Mouse (Mus musculus) Patski (cell line): ENCODE data around the gene Pmel. TPM values are rescaled to one million over a fixed set of nuclear protein-coding genes. Genes with fewer than 3 reads are reported as not detected.

Source experiments
- ATAC-seq: fragments of 100-300 bp; one replicate; pipeline ENCODE4 v1.8.0; 2021
- CTCF ChIA-PET: fragments of 350-600 bp; sonication (Branson Sonifier 250); formaldehyde crosslinking; loops from one replicate; lab custom pipeline; 2022; ENCODE audit warnings: inconsistent platforms; lab: Charles Lee
- POLR2A ChIA-PET: fragments of 350-600 bp; sonication (Branson Sonifier 250); formaldehyde crosslinking; loops from one replicate; lab custom pipeline; 2022; ENCODE audit warnings: antibody characterized with exemption, inconsistent platforms; lab: Charles Lee
- DNase-seq: peaks from one replicate; pipeline ENCODE4 v3.0.0-alpha.2; 2011; ENCODE audit warnings: low read depth, low spot score
- H3K27me3 ChIP-seq: fragments of 371-371 bp; one replicate; pipeline ENCODE4 v1.5.1; 2021
- CTCF ChIP-seq: fragments of 100-300 bp; IDR thresholded peaks from one replicate; pipeline ENCODE4 v1.5.1; 2021
- in situ Hi-C: fragments of 300-500 bp; cut with MboI; formaldehyde crosslinking; loops from 3 replicates; pipeline ENCODE4 v1.11.1; 2018; ENCODE audit warnings: low pct_unique_long_range_greater_than_20kb, mixed read lengths
- polyA plus RNA-seq: library from polyadenylated mRNA; unstranded; gene quantifications from one replicate; pipeline ENCODE4 v1.2.3, GENCODE M21; 2021

Pmel gene
- 1.1 TPM for polyA plus RNA-seq

DNA sequence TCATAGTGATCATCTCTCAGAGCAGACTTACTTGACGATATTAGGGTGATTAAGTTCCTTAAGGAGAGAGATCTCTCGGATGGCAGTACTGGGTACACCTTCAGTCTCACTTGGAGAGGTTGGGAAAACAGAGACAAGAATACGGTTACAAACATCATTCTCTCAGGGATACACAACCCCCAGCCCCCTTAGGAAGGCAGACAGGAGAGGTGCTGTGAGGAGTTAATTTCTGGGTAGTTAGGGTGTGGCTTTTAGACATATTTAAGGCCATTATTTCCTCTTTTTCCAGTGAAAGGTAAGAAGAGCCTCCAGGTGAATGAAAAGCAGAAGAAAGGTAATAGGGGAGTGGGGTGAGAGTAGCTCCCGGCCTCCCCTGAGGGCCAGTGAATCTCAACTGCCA, at the start of gene Pmel:
Gene Pmel, plus strand, starts transcription at position 301 of the 400 bp plus-strand sequence.
- H3K27me3 ChIP-seq = no peaks in the 10 kb centered on the region
- TF ChIP-seq CTCF = no peak
- no peak for ATAC-seq
- no peak for DNase-seq
- ChIA-PET CTCF (no interaction called here), POLR2A (interaction anchor here (0.5 to 0.9 kb wide), 2 partner anchors 41 to 114 kb away, joined by 3 to 4 read pairs; no protein-coding TSS in a partner anchor)
- in situ Hi-C loops = no loop called here

DNA sequence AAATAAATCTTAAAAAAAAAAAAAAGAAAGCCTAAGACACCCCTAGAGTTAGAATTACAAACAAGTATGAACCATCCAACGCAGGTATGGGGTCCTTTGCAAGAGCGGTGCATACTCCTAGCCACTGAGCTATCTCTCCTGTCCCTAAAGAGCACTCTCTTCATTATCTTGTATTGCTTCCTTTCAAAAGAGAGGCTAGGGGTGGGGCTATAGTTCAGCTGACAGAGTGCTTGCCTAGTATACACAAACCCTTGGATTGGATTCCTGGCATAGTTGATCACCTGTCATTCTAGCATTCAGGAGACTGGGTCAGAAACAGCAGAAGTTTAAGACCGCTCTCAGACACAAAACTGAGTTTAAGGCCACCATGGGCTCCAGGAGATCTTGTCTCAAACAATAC, 48.7 kb upstream of the Pmel start:
- no peak for TF ChIP-seq CTCF
- H3K27me3 ChIP-seq = no peaks in the 10 kb centered on the region
- ChIA-PET CTCF (no interaction called here), POLR2A (no interaction called here)
- no peak for ATAC-seq
- in situ Hi-C loops = no loop called here
- no peak for DNase-seq

DNA sequence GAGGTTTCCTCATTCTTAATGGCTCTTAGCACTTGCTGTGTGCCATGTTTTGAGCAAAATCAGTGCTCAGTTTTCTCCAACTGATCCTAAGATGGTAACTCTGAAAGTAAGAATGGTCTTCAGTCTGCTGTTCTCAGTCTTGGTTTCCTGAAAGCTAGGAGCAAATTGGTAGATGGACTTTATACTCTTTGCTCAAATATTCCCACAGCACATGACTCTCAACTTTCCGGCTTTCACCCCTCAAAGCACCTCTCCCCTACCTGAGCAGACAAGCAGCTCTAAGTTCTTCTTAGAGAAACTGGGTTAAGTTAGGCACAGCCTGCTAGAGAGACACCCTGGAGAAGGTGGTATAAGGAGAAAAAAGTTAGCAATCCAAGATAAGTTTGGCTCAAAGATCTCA, 47.3 kb upstream of the Pmel start:
- CTCF ChIA-PET = interaction anchor here (1.5 kb wide), 1 partner anchor 11 kb away, joined by 3 read pairs; no protein-coding TSS in a partner anchor
- no peak for TF ChIP-seq CTCF
- DNase-seq = no peak
- POLR2A ChIA-PET = no interaction called here
- no peak for ATAC-seq
- H3K27me3 ChIP-seq = no peaks in the 10 kb centered on the region
- in situ Hi-C loops = no loop called here

DNA sequence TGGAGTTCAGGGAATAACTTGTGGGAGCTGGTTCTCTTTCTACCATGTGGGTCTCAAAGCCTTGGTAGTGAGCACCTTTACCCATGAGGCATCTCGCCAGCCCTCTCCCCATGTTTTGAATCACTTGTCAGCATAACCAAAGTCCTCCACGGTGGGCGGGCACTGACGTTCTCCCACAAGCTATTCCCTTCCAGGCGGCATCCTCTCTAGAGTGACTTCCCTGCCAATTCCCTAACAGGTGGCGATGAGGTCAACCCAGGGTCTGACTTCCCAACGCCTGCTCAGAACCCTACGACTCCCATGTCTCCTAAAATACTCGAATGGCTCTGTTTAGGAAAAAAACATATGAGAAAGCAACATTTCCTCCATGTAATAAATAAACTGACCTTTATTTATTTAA, 46.2 kb upstream of the Pmel start:
- CTCF ChIA-PET = no interaction called here
- POLR2A ChIA-PET = no interaction called here
- no peaks in the 10 kb centered on the region for H3K27me3 ChIP-seq
- in situ Hi-C loops = no loop called here
- no peak for ATAC-seq
- DNase-seq = no peak
- no peak for TF ChIP-seq CTCF

DNA sequence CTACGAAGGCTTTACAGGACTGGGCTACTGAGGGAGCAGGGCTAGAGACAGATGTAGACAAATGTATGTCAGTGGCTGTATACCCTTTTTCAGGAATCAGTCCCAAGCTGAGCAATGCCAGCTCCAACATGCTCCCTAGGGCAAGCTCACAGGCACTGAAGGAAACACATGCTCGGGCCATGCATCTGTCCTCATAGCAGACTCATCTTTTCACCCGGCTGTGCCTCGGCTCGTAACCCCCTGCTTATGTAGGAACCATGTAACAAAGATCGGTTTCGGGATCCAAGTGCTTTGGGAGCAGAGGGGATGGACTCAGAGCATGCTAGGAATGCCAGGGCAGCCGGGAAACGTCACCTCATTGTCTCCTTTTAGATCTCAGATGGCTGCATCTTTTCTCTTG, 44.5 kb upstream of the Pmel start:
- POLR2A ChIA-PET = no interaction called here
- TF ChIP-seq CTCF = no peak
- ATAC-seq = no peak
- CTCF ChIA-PET = no interaction called here
- in situ Hi-C loops = no loop called here
- DNase-seq = no peak
- no peaks in the 10 kb centered on the region for H3K27me3 ChIP-seq

DNA sequence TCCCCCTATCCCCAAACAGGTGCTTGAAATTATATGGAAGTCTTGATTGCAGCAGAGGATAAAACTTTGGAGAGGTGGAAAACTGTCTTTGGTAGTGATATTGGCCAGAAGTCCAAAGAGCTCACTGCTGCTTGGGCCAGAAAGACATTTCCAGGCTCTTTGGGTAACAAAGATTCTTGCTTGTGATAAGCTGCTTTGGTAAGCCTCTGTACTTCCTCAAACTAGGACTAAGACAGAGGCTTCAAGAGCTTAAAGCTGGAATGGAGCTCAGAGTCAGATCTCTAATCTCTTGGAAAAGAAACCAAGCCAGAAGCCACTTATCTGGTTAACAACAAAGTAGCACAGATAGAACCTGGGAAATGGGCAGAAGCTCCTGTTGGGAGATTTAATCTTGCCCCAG, 41.5 kb upstream of the Pmel start:
- in situ Hi-C loops = no loop called here
- ATAC-seq (no peak), DNase-seq (no peak)

DNA sequence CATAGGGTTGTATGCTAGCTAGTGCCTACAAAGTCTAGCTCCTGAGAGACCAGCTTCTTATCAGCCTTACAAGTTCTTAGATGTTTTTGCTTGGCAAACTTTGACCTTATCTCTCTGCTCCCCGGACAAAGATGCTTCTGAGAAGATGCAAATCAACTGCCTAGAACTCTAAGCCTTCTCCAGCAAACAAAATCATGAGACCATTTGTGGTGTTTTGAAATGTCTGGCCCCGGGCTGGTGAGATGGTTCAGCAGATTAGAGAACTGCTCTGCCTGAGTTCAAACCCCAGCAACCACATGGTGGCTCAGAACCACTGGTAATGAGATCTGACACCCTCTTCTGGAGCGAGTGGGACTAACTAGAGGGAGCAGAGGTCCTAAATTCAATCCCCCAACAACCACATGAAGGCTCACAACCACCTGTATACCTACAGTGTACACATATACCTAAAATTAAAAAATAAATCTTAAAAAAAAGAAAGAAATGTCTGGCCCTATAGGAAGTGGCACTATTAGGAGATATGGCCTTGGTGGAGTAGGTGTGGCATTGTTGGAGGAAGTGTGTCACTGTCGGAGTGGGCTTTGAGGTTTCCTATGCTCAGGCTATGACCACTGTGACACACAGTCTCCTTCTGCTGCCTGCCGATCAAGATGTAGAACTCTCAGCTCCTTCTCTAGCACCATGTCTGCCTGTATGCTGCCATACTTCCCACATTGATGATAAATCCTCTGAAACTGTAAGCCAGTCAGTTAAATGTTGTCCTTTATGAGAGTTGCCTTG, 40.4 kb upstream of the Pmel start:
- POLR2A ChIA-PET = no interaction called here
- TF ChIP-seq CTCF = no peak
- CTCF ChIA-PET = interaction anchor here (1.7 to 2.9 kb wide), 2 partner anchors 10 to 11 kb away, joined by 4 to 11 read pairs; partner anchors contain the start of gene Suox
- in situ Hi-C loops = no loop called here
- DNase-seq (no peak), ATAC-seq (no peak)
- H3K27me3 ChIP-seq = no peaks in the 10 kb centered on the region

More for the DNA sequence above, 41.5 kb upstream of the Pmel start:
- H3K27me3 ChIP-seq = no peaks in the 10 kb centered on the region
- ChIA-PET POLR2A (no interaction called here), CTCF (interaction anchor here (2.9 kb wide), 1 partner anchor 12 kb away, joined by 11 read pairs; the partner anchor contains the start of gene Suox)
- TF ChIP-seq CTCF = no peak

DNA sequence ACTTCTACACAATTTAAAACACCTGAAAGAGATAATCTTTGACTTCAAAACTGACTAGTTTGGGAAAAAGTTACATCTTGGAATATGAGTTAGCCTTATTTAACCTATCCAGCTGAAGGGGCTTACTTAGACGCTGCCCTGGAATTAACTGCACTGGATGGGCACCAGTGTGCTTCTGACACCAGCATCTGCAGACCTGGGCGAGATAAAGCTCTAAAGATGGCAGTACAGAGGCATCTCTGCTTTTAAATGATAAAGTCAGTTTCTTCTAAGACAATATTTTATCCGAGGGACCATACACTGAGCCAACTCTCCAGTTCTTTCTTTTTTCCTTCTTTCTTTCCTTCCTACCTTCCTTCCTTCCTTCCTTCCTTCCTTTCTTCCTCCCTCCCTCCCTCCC, 39.2 kb upstream of the Pmel start:
- POLR2A ChIA-PET = interaction anchor here (0.5 to 0.6 kb wide), 2 partner anchors 13 to 171 kb away, joined by 3 read pairs; no protein-coding TSS in a partner anchor
- in situ Hi-C loops = no loop called here
- no peak for TF ChIP-seq CTCF
- CTCF ChIA-PET = interaction anchor here (1.7 kb wide), 1 partner anchor 11 kb away, joined by 4 read pairs; no protein-coding TSS in a partner anchor
- ATAC-seq (no peak), DNase-seq (no peak)
- no peaks in the 10 kb centered on the region for H3K27me3 ChIP-seq

DNA sequence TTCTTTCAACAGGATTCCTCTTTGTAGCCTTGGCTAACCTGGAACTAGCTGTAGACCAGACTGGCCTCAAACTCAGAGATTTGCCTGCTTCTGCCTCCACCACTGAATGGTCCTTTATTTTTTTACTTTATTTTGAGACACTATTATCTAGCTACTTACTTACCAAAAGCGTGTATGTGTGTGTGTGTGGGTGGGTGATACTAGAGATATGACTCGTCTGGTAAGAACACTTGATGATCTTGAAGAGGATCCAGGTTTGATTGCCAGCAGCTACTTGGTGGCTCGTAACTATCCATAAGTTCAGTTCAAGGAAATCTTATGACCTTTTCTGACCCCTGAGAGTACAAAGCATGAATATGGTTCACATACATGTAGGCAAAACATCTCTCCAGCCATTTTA, 38.7 kb upstream of the Pmel start:
- no peak for TF ChIP-seq CTCF
- H3K27me3 ChIP-seq = no peaks in the 10 kb centered on the region
- no peak for DNase-seq
- POLR2A ChIA-PET = interaction anchor here (0.5 to 0.6 kb wide), 3 partner anchors 14 to 304 kb away, joined by 3 read pairs; no protein-coding TSS in a partner anchor
- CTCF ChIA-PET = no interaction called here
- in situ Hi-C loops = no loop called here
- no peak for ATAC-seq

DNA sequence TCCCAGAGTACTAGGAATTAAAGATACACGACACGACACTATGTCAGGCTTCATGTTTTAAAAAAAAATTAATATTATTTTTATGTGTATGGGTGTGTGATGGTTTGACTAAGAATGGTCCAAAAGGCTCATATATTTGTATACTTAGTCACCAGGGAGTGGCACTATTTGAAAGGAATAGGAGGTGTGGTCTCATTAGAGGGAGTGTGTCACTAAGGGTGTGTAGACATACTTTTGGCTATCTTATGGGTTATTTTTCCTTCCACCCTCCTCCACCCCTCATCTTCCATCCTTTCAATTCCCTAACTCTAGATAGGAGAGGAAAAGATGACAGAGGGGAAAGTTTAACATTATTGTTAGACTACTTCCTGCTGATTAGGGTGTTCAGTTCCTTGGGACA, 38.2 kb upstream of the Pmel start:
- POLR2A ChIA-PET = interaction anchor here (0.6 kb wide), 2 partner anchors 39 to 304 kb away, joined by 3 to 4 read pairs; partner anchors contain the start of gene Cdk2
- no peak for ATAC-seq
- H3K27me3 ChIP-seq = no peaks in the 10 kb centered on the region
- no peak for TF ChIP-seq CTCF
- no peak for DNase-seq
- in situ Hi-C loops = no loop called here
- CTCF ChIA-PET = no interaction called here

DNA sequence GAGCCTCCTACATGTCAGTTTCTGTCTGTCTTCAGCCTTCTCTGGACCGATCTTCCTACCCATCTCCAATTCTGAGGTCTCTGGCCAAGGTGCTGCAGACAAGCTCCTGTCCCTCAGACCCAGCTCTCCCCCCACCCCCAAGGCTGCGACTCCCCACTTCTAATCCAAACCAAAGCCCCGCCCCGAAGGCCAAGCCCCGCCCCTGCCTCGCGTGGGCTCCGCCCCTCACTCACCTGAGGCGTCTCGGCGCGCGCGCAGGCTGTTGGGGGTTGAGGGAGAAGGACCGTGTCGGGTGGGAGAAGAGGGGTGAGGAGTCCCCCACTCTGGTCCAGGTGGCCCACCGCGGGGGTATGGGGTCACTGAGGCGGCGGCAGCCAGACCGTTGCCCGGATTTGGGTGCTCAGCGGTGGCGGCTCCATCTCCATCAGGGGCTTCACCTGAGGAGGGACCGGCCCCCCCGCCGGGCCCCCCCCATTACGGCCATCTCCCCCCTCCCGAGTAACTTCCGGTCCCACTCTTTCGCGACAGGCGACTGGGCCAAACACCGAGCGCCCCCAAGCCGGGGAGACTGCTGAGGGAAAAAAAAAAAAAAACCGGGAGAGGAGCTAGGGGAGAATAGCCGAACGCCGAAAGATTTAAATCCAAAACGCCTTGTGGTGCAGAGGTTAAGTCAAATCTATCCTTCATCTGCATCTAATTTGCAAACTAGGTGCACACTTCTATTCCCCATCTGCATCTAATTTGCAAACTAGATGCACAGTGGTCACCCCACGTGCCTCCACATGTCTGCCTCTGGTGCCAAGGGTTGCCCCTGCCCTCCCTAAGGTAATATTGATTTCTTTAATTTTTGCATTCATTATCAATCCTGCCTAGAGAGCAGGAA, 35.0 kb upstream of the Pmel start:
- in situ Hi-C loops = no loop called here
- ChIA-PET CTCF (no interaction called here), POLR2A (no interaction called here)
- DNase-seq (no peak), ATAC-seq (no peak)
- TF ChIP-seq CTCF = no peak
- no peaks in the 10 kb centered on the region for H3K27me3 ChIP-seq
